Mouse (Mus musculus): ENCODE data around the gene Serping1. TPM values are rescaled to one million over a fixed set of nuclear protein-coding genes. Genes with fewer than 3 reads are reported as not detected.

Serping1 gene
- 143 and 153 TPM in 2 replicates for polyA plus RNA-seq (2015; fragmentation: Nextera tagmentation; extraction: Ambion mirVana)

- Histone ChIP-seq H3K4me3 (ENCODE audit: low read length) (peak within 1 kb of the TSS; percentile 47), H3K4me2 (ENCODE audit: low read depth, low read length) (peak within 1 kb of the TSS; percentile 46), H3K9me3 (ENCODE audit: control insufficient read depth, low read length) (no peaks in the 10 kb centered on the region), H3K4me1 (replicated peaks; ENCODE audit: control insufficient read depth, insufficient read depth, low read length) (peaks cover 5% of the 10 kb centered on the region; the same call in 1 of the 2 replicates), H3K27ac (ENCODE audit: low read length) (peak within 1 kb of the TSS; percentile 76), H3K36me3 (ENCODE audit: control insufficient read depth, insufficient read depth, low read length) (no peaks in the 10 kb centered on the region), H3K9ac (ENCODE audit: low read length) (peak within 1 kb of the TSS; percentile 59), H3K27me3 (ENCODE audit: control insufficient read depth, insufficient read depth, low read depth, low read length) (no peaks in the 10 kb centered on the region)
- 40% methylated on average over 9 of the region's 9 CpGs for WGBS
- peak; percentile 62 for ATAC-seq (ENCODE audit: low read depth)
Measured at GRCm38 (mm10) chr2:84775241-84775640, at the start of gene Serping1. Serping1 (minus strand) TSS chr2:84775444.

GRCm38 (mm10) chr2:84823237-84823636 lies 48.0 kb upstream of the Serping1 start:
- ATAC-seq (ENCODE audit: low read depth), result no peak
- Histone ChIP-seq H3K36me3 (ENCODE audit: control insufficient read depth, insufficient read depth, low read length) (no peaks in the 10 kb centered on the region), H3K4me2 (ENCODE audit: low read depth, low read length) (no peak overlapping the region), H3K4me1 (replicated peaks; ENCODE audit: control insufficient read depth, insufficient read depth, low read length) (peaks cover 10% of the 10 kb centered on the region), H3K9ac (ENCODE audit: low read length) (no peak overlapping the region), H3K27ac (ENCODE audit: low read length) (no peak overlapping the region), H3K27me3 (ENCODE audit: control insufficient read depth, insufficient read depth, low read depth, low read length) (peaks cover 5% of the 10 kb centered on the region; the same call in 1 of the 2 replicates), H3K9me3 (ENCODE audit: control insufficient read depth, low read length) (no peaks in the 10 kb centered on the region), H3K4me3 (ENCODE audit: low read length) (no peak overlapping the region)
- 27% methylated on average over 2 of the region's 2 CpGs for WGBS

GRCm38 (mm10) chr2:84822552-84822951 lies 47.3 kb upstream of the Serping1 start, which contains the start of gene Smtnl1:
Smtnl1 (minus strand) TSS chr2:84822652.
- no peaks in the 10 kb centered on the region for H3K36me3 ChIP-seq (ENCODE audit: control insufficient read depth, insufficient read depth, low read length)
- no peak within 1 kb of the TSS for H3K9ac ChIP-seq (ENCODE audit: low read length)
- no peaks in the 10 kb centered on the region for H3K9me3 ChIP-seq (ENCODE audit: control insufficient read depth, low read length)
- ATAC-seq (ENCODE audit: low read depth), result no peak
- no peak within 1 kb of the TSS for H3K27ac ChIP-seq (ENCODE audit: low read length)
- H3K4me2 ChIP-seq (ENCODE audit: low read depth, low read length), result no peak within 1 kb of the TSS
- no peak within 1 kb of the TSS for H3K4me3 ChIP-seq (ENCODE audit: low read length)
- WGBS, result 31% methylated on average over 13 of the region's 13 CpGs
- H3K27me3 ChIP-seq (ENCODE audit: control insufficient read depth, insufficient read depth, low read depth, low read length), result peaks cover 5% of the 10 kb centered on the region; the same call in 1 of the 2 replicates
- peaks cover 4% of the 10 kb centered on the region for H3K4me1 ChIP-seq (replicated peaks; ENCODE audit: control insufficient read depth, insufficient read depth, low read length)

GRCm38 (mm10) chr2:84819861-84820260 lies 44.6 kb upstream of the Serping1 start:
- no peak overlapping the region for H3K9ac ChIP-seq (ENCODE audit: low read length)
- no peak for ATAC-seq (ENCODE audit: low read depth)
- H3K4me3 ChIP-seq (ENCODE audit: low read length), result no peak overlapping the region
- H3K27ac ChIP-seq (ENCODE audit: low read length), result no peak overlapping the region
- 36% methylated on average over 3 of the region's 3 CpGs for WGBS
- no peaks in the 10 kb centered on the region for H3K9me3 ChIP-seq (ENCODE audit: control insufficient read depth, low read length)
- no peak overlapping the region for H3K4me2 ChIP-seq (ENCODE audit: low read depth, low read length)
- no peaks in the 10 kb centered on the region for H3K4me1 ChIP-seq (replicated peaks; ENCODE audit: control insufficient read depth, insufficient read depth, low read length)
- no peaks in the 10 kb centered on the region for H3K36me3 ChIP-seq (ENCODE audit: control insufficient read depth, insufficient read depth, low read length)
- peaks cover 5% of the 10 kb centered on the region; the same call in 1 of the 2 replicates for H3K27me3 ChIP-seq (ENCODE audit: control insufficient read depth, insufficient read depth, low read depth, low read length)

GRCm38 (mm10) chr2:84812676-84813075 lies 37.4 kb upstream of the Serping1 start:
- no peak overlapping the region for H3K27ac ChIP-seq (ENCODE audit: low read length)
- no peaks in the 10 kb centered on the region for H3K9me3 ChIP-seq (ENCODE audit: control insufficient read depth, low read length)
- no peak overlapping the region for H3K9ac ChIP-seq (ENCODE audit: low read length)
- no peaks in the 10 kb centered on the region for H3K36me3 ChIP-seq (ENCODE audit: control insufficient read depth, insufficient read depth, low read length)
- H3K4me2 ChIP-seq (ENCODE audit: low read depth, low read length), result no peak overlapping the region
- WGBS, result 81% methylated on average over 6 of the region's 6 CpGs
- no peak overlapping the region for H3K4me3 ChIP-seq (ENCODE audit: low read length)
- no peaks in the 10 kb centered on the region for H3K27me3 ChIP-seq (ENCODE audit: control insufficient read depth, insufficient read depth, low read depth, low read length)
- ATAC-seq (ENCODE audit: low read depth), result no peak
- peaks cover 6% of the 10 kb centered on the region for H3K4me1 ChIP-seq (replicated peaks; ENCODE audit: control insufficient read depth, insufficient read depth, low read length)

GRCm38 (mm10) chr2:84811880-84812279 lies 36.6 kb upstream of the Serping1 start:
- Histone ChIP-seq H3K27me3 (ENCODE audit: control insufficient read depth, insufficient read depth, low read depth, low read length) (no peaks in the 10 kb centered on the region), H3K4me2 (ENCODE audit: low read depth, low read length) (no peak overlapping the region), H3K36me3 (ENCODE audit: control insufficient read depth, insufficient read depth, low read length) (no peaks in the 10 kb centered on the region), H3K27ac (ENCODE audit: low read length) (no peak overlapping the region), H3K4me3 (ENCODE audit: low read length) (no peak overlapping the region), H3K4me1 (replicated peaks; ENCODE audit: control insufficient read depth, insufficient read depth, low read length) (peaks cover 6% of the 10 kb centered on the region), H3K9me3 (ENCODE audit: control insufficient read depth, low read length) (no peaks in the 10 kb centered on the region), H3K9ac (ENCODE audit: low read length) (no peak overlapping the region)
- 0 out of 2 replicates have a peak, but pooled peaks have one; percentile 15 for ATAC-seq (ENCODE audit: low read depth)
- WGBS, result 35% methylated on average over 7 of the region's 7 CpGs

GRCm38 (mm10) chr2:84810886-84811577 lies 35.8 kb upstream of the Serping1 start:
- H3K9me3 ChIP-seq (ENCODE audit: control insufficient read depth, low read length), result no peaks in the 10 kb centered on the region
- H3K4me2 ChIP-seq (ENCODE audit: low read depth, low read length), result peak overlapping the region; percentile 63
- ATAC-seq (ENCODE audit: low read depth), result peak; percentile 84
- peak overlapping the region; percentile 40 for H3K4me3 ChIP-seq (ENCODE audit: low read length)
- no peaks in the 10 kb centered on the region for H3K36me3 ChIP-seq (ENCODE audit: control insufficient read depth, insufficient read depth, low read length)
- H3K4me1 ChIP-seq (replicated peaks; ENCODE audit: control insufficient read depth, insufficient read depth, low read length), result peaks cover 6% of the 10 kb centered on the region
- H3K27me3 ChIP-seq (ENCODE audit: control insufficient read depth, insufficient read depth, low read depth, low read length), result no peaks in the 10 kb centered on the region
- 23% methylated on average over 26 of the region's 26 CpGs for WGBS
- peak overlapping the region; percentile 54 for H3K9ac ChIP-seq (ENCODE audit: low read length)
- peak overlapping the region; percentile 29; the same call in 1 of the 2 replicates for H3K27ac ChIP-seq (ENCODE audit: low read length)

GRCm38 (mm10) chr2:84810526-84810885 lies 35.3 kb upstream of the Serping1 start:
- no peaks in the 10 kb centered on the region for H3K9me3 ChIP-seq (ENCODE audit: control insufficient read depth, low read length)
- H3K36me3 ChIP-seq (ENCODE audit: control insufficient read depth, insufficient read depth, low read length), result no peaks in the 10 kb centered on the region
- no peak overlapping the region for H3K9ac ChIP-seq (ENCODE audit: low read length)
- no peak overlapping the region for H3K4me3 ChIP-seq (ENCODE audit: low read length)
- H3K27me3 ChIP-seq (ENCODE audit: control insufficient read depth, insufficient read depth, low read depth, low read length), result no peaks in the 10 kb centered on the region
- peaks cover 6% of the 10 kb centered on the region for H3K4me1 ChIP-seq (replicated peaks; ENCODE audit: control insufficient read depth, insufficient read depth, low read length)
- H3K27ac ChIP-seq (ENCODE audit: low read length), result no peak overlapping the region
- WGBS, result 75% methylated on average over 6 of the region's 6 CpGs
- H3K4me2 ChIP-seq (ENCODE audit: low read depth, low read length), result peak overlapping the region; percentile 63
- peak; percentile 22; the same call in 1 of the 2 replicates for ATAC-seq (ENCODE audit: low read depth)

- ATAC-seq (ENCODE audit: low read depth), result no peak
- Histone ChIP-seq H3K27ac (ENCODE audit: low read length) (no peak overlapping the region), H3K4me1 (replicated peaks; ENCODE audit: control insufficient read depth, insufficient read depth, low read length) (peaks cover 6% of the 10 kb centered on the region), H3K4me3 (ENCODE audit: low read length) (no peak overlapping the region), H3K9me3 (ENCODE audit: control insufficient read depth, low read length) (no peaks in the 10 kb centered on the region), H3K9ac (ENCODE audit: low read length) (no peak overlapping the region), H3K36me3 (ENCODE audit: control insufficient read depth, insufficient read depth, low read length) (no peaks in the 10 kb centered on the region), H3K4me2 (ENCODE audit: low read depth, low read length) (no peak overlapping the region), H3K27me3 (ENCODE audit: control insufficient read depth, insufficient read depth, low read depth, low read length) (no peaks in the 10 kb centered on the region)
Measured at GRCm38 (mm10) chr2:84809330-84809729, 34.1 kb upstream of the Serping1 start.
